Mouse (Mus musculus) layer of hippocampus, adult 11-12 months (tissue): ENCODE results near the gene Nat8l.

Source experiments
- DNase-seq: peaks from one replicate; pipeline ENCODE4 v3.0.0; 2022; ENCODE audit warnings: low spot score

Nat8l gene

DNA sequence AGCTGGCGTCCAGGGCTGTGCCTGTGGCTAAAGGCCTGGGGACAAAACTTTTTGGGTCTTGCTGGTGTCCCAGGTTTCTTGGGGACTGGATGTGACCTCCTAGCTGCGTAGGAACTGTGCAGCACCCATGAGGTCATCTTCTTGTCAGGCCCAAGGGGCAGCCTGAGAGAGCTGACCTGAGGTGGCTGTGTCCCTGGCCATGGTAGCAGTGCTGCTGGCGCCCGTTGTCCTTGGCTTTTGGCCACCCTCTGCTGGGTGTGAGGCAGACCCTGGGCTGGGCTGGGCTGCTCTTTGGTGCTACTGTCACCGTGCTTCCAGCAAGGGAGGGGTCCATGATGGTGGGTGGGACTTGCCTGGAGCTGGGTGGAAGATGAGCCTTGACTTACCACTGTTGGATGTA is 8.8 kb downstream of the Nat8l start:
- no peak for DNase-seq

GRCm38 (mm10) chr5:34006832-34007231 is 11.0 kb downstream of the Nat8l start:
- DNase-seq, result no peak

GRCm38 (mm10) chr5:34007392-34007941 is 11.7 kb downstream of the Nat8l start:
- no peak for DNase-seq

DNA sequence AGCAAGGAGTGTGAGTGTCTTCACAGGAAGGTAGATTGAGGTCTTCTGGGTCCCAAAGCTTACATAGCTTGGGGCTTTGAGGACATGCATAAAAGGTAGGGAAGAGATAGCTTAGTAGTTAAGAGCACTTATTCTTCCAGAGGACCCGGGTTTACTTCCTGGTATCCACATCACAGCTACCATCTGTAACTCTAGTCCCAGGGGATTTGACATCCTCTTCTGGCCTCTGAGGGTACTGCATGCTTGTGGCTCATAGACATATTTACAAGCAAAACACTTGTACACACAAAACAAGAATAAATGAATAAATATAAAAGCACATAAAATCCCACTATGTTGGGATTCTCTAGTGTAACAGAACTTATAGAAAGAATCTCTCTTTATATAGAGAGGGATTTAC is 18.9 kb downstream of the Nat8l start:
- no peak for DNase-seq

DNA sequence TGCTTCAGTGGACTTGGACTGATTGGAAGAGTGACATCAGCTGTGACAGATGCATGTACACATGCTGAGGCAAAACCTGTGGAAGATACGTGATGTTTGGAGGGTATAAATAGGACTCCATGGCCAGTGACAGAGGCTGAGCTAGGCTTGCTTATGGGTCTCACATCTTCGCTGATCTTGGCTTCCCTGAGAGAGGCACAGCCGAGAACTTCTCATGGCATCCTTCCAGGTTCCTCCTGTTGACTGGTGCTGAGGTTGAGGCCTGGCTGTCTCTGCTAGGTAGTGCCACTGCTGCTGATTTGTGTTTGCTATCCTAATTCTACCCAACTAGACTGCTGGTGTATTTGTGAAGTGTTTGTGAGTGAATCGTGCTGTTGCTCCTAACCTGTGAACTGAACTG is 23.2 kb downstream of the Nat8l start:
- no peak for DNase-seq

- DNase-seq, result no peak
Measured at GRCm38 (mm10) chr5:34030101-34030500, 34.3 kb downstream of the Nat8l start.

GRCm38 (mm10) chr5:34031022-34031421 is 35.2 kb downstream of the Nat8l start:
- no peak for DNase-seq

- DNase-seq, result no peak
Measured at GRCm38 (mm10) chr5:34032520-34032919, 36.7 kb downstream of the Nat8l start.
